Mouse (Mus musculus) cerebellum, adult 18-20 months (tissue): Measurements from ENCODE around the gene Dbt.

ENCODE experiments used
- DNase-seq, 2 experiments: peaks; one replicate each; pipeline ENCODE4 v3.0.0; 2021

The Dbt gene

GRCm38 (mm10) chr3:116542532-116542931 lies 29.7 kb downstream of the Dbt start:
- DNase-seq, result no peak

GRCm38 (mm10) chr3:116547430-116547829 lies 34.6 kb downstream of the Dbt start:
- DNase-seq, result no peak

- no peak for DNase-seq
Measured at GRCm38 (mm10) chr3:116551362-116551761, 38.5 kb downstream of the Dbt start.

- peak; percentile 14 to 23 for DNase-seq
Measured at GRCm38 (mm10) chr3:116561315-116561714, 48.4 kb downstream of the Dbt start.

GRCm38 (mm10) chr3:116562408-116563094 lies 49.7 kb downstream of the Dbt start, which contains the start of gene Lrrc39:
Gene Lrrc39, plus strand, starts transcription at chr3:116562973.
- DNase-seq, result no peak

GRCm38 (mm10) chr3:116563095-116563492 lies 50.2 kb downstream of the Dbt start:
- no peak for DNase-seq

- no peak for DNase-seq
Measured at GRCm38 (mm10) chr3:116570628-116571027, 57.8 kb downstream of the Dbt start.

- DNase-seq, result no peak
Measured at GRCm38 (mm10) chr3:116577286-116577685, 64.4 kb downstream of the Dbt start.

- no peak for DNase-seq
Measured at GRCm38 (mm10) chr3:116582201-116582600, 69.3 kb downstream of the Dbt start.

GRCm38 (mm10) chr3:116594076-116594727 lies 81.3 kb downstream of the Dbt start:
- no peak for DNase-seq

- DNase-seq, result peak; percentile 99
Measured at GRCm38 (mm10) chr3:116594728-116595602, 82.1 kb downstream of the Dbt start, which contains the start of gene Sass6. Gene Sass6, plus strand, starts transcription at chr3:116594982.

GRCm38 (mm10) chr3:116595603-116595991 lies 82.7 kb downstream of the Dbt start:
- no peak for DNase-seq
